Mouse (Mus musculus) small intestine, adult 2 months (tissue): Measurements from ENCODE around the gene Apon. TPM values are rescaled to one million over a fixed set of nuclear protein-coding genes. Genes with fewer than 3 reads are reported as not detected.
A peak's percentile ranks its signal among the peaks of the same experiment; 100 is the strongest.
"Not testable (repeated sequence)": the region's sequence is repeated elsewhere in the genome, so short reads cannot be mapped to it uniquely, and the experiment has no call there.

Source experiments
- H3K27ac ChIP-seq: fragments of 200-500 bp; 2 replicates; pipeline ENCODE4 v1.5.1; 2012; ENCODE audit warnings: low read depth, low read length, control low read depth, inconsistent platforms; ENCODE audit not compliant: insufficient read depth
- H3K27me3 ChIP-seq: fragments of 200-500 bp; 2 replicates; pipeline ENCODE4 v1.6.1; 2012; ENCODE audit warnings: mild to moderate bottlenecking, moderate library complexity, low read length, inconsistent platforms; ENCODE audit not compliant: control insufficient read depth, insufficient read depth
- H3K36me3 ChIP-seq: fragments of 200-500 bp; 2 replicates; pipeline ENCODE4 v1.6.1; 2012; ENCODE audit warnings: mild to moderate bottlenecking, low read length, control low read depth, inconsistent platforms; ENCODE audit not compliant: control insufficient read depth, insufficient read depth
- H3K4me1 ChIP-seq: fragments of 200-500 bp; 2 replicates; pipeline ENCODE4 v1.6.1; 2012; ENCODE audit warnings: low read length, inconsistent platforms, mixed read lengths; ENCODE audit not compliant: control insufficient read depth, insufficient read depth, insufficient read length
- H3K4me3 ChIP-seq: fragments of 200-500 bp; 2 replicates; pipeline ENCODE4 v1.5.1; 2012; ENCODE audit warnings: low read depth, mild to moderate bottlenecking, control low read depth, inconsistent platforms, low read length, moderate library complexity
- CTCF ChIP-seq: fragments of 200-500 bp; IDR thresholded peaks from 2 replicates; pipeline ENCODE4 v1.5.1; 2012; ENCODE audit warnings: low read depth, mild to moderate bottlenecking, control low read depth, inconsistent platforms, low read length, moderate library complexity, mixed read lengths; ENCODE audit not compliant: insufficient replicate concordance, insufficient read length; ENCODE audit errors: extremely low read depth
- POLR2A ChIP-seq: fragments of 200-500 bp; IDR thresholded peaks from 2 replicates; pipeline ENCODE4 v1.6.1; 2012; ENCODE audit warnings: low read depth, mild to moderate bottlenecking, control low read depth, inconsistent platforms, low read length, moderate library complexity
- WGBS: fragments of 180-500 bp; shearing (Covaris S2); methylation state at CpG from one replicate; pipeline ENCODE4 v1.1.7; 2018; 5-methylcytosine and 5-hydroxymethylcytosine counted together
- polyA plus RNA-seq: library from polyadenylated mRNA; depleted of rRNA; stranded (reverse); fragments of >200 nt; gene quantifications from 2 replicates; pipeline ENCODE4 v1.2.3, GENCODE M21; 2012

Gene Apon
- polyA plus RNA-seq, 1 experiment = not detected

DNA sequence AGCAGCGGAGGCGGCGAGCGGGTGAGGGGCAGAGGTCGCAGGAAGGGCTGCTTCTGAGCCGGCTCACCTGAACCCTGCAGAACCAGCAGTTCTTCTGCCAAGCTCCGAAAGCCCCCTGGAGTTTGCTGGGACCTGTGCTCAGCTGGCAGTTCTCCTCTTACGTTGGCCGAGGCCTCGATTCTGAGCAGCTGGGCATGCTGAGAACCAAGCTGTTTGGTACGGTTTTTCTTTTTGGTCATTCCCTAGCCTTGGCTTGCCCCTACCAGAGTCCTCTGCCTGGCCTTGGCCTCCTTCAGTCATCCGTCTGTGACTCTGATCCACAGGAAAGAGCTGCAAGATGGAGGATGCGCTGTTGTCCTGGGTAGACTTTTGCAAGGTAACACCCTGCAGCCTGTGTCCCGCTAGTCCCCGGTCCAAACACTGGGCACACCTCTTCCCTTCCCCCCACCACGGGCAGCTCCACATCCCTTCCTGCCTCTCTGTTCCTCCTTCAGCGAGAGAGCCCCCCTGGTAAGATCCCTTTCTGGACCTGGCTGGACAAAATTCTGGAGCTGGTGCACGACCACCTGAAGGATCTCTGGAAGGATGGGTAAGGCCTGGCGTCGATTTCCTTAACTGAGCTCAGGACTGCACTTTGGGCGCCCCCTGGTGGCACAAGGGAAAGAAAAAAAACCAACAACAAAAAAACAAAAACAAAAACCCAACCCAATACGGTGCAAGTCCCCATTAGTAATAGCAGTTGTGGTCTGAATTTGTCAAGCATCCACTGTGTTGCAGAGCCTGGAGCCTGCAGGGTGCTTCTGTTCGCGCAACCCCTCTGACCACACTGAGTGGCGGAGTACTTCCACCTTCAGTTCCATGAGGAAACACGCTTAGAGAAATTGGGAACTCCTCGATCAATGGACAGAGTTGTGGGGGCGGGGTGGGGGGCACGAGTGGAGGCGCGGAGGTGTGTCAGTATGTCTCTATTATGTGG lies 30.0 kb downstream of the Apon start:
- peaks cover 76% of the 10 kb centered on the region for H3K36me3 ChIP-seq
- WGBS = 66% methylated on average over 31 of the region's 31 CpGs
- TF ChIP-seq CTCF = peak; percentile 71; the same call in 1 of the 2 replicates
- TF ChIP-seq POLR2A = no peak
- no peaks in the 10 kb centered on the region for H3K27me3 ChIP-seq
- peaks cover 2% of the 10 kb centered on the region; the same call in 1 of the 2 replicates for H3K4me1 ChIP-seq
- H3K27ac ChIP-seq = no peak overlapping the region
- no peak overlapping the region for H3K4me3 ChIP-seq

GRCm38 (mm10) chr10:128290594-128290993 lies 36.7 kb downstream of the Apon start:
- 94% methylated on average over 1 of the region's 1 CpGs for WGBS
- H3K36me3 ChIP-seq = peaks cover 57% of the 10 kb centered on the region
- not testable (repeated sequence) for H3K4me1 ChIP-seq, H3K27ac ChIP-seq, H3K4me3 ChIP-seq, H3K27me3 ChIP-seq

- Histone ChIP-seq H3K27me3 (no peaks in the 10 kb centered on the region), H3K4me1 (no peaks in the 10 kb centered on the region), H3K4me3 (no peak overlapping the region), H3K27ac (no peak overlapping the region), H3K36me3 (peaks cover 17% of the 10 kb centered on the region)
- TF ChIP-seq CTCF = no peak
- no peak for TF ChIP-seq POLR2A
- 69% methylated on average over 13 of the region's 13 CpGs for WGBS
Measured at GRCm38 (mm10) chr10:128296370-128297090, 42.6 kb downstream of the Apon start.

DNA sequence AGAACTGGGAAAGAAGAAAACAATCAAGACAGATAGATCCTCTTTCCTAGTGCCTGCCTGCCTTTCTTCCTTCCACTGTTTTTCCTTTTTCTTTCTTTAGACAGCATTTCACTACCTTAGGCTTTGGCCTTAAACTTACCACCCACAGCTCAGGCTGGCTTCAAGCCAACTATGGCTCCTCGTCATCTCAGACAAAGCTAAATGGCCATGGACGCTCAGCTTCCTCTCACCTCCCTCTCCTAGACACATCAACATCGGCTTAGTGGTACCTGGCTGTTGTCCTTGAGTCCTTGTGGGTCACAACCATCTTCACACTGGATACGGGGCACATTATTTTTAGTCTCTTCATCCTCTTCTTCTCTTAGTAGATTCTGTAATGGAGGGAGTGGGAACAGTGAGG lies 43.3 kb downstream of the Apon start:
- TF ChIP-seq POLR2A (no peak), CTCF (no peak)
- Histone ChIP-seq H3K27me3 (no peaks in the 10 kb centered on the region), H3K36me3 (peaks cover 11% of the 10 kb centered on the region), H3K4me3 (no peak overlapping the region), H3K4me1 (no peaks in the 10 kb centered on the region; the same call in 1 of the 2 replicates), H3K27ac (no peak overlapping the region)
- WGBS = 72% methylated on average over 4 of the region's 4 CpGs

GRCm38 (mm10) chr10:128297622-128298021 lies 43.7 kb downstream of the Apon start:
- Histone ChIP-seq H3K4me1 (no peaks in the 10 kb centered on the region; the same call in 1 of the 2 replicates), H3K27me3 (no peaks in the 10 kb centered on the region), H3K4me3 (no peak overlapping the region), H3K27ac (no peak overlapping the region), H3K36me3 (peaks cover 7% of the 10 kb centered on the region; the same call in 1 of the 2 replicates)
- 70% methylated on average over 11 of the region's 11 CpGs for WGBS
- TF ChIP-seq POLR2A (no peak), CTCF (no peak)

DNA sequence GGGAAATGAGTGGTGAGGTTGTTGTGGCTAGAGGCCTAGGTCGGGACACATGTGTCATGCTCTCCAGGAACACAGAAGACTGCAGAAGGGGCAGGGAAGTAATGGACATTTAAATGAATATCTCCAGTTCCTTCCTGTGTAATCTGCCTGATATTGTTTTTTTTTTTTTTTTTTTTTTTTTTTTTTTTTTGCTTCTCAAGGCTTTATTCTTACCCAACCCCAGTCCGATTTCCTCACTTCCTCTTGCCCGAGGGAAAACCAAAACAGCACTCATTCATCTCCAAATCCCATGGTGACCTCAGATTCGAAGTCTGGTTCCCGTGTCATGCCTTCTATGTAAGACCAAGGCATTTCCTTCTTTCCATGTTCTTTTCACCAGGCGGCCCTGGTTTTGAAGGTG lies 44.3 kb downstream of the Apon start:
- 68% methylated on average over 6 of the region's 6 CpGs for WGBS
- Histone ChIP-seq H3K27ac (no peak overlapping the region), H3K27me3 (no peaks in the 10 kb centered on the region), H3K36me3 (0 out of 2 replicates have a peak, but pooled peaks cover 3% of the 10 kb centered on the region), H3K4me3 (no peak overlapping the region), H3K4me1 (no peaks in the 10 kb centered on the region; the same call in 1 of the 2 replicates)
- TF ChIP-seq POLR2A (no peak), CTCF (no peak)

- H3K36me3 ChIP-seq = 0 out of 2 replicates have a peak, but pooled peaks cover under 1% of the 10 kb centered on the region
- 78% methylated on average over 11 of the region's 11 CpGs for WGBS
- peaks cover 1% of the 10 kb centered on the region; the same call in 1 of the 2 replicates for H3K4me1 ChIP-seq
- H3K27me3 ChIP-seq = no peaks in the 10 kb centered on the region
- no peak within 1 kb of the TSS for H3K4me3 ChIP-seq
- TF ChIP-seq POLR2A = no peak
- no peak within 1 kb of the TSS for H3K27ac ChIP-seq
Measured at GRCm38 (mm10) chr10:128298702-128299171, 44.8 kb downstream of the Apon start, which contains the start of gene Il23a. Gene Il23a, minus strand, starts transcription at chr10:128298752.
